Mouse (Mus musculus): ENCODE results near the gene Olfr370. TPM values are rescaled to one million over a fixed set of nuclear protein-coding genes. Genes with fewer than 3 reads are reported as not detected.

Gene Olfr370
- polyA plus RNA-seq, 1 experiment from 2014 or later, result not detected

DNA sequence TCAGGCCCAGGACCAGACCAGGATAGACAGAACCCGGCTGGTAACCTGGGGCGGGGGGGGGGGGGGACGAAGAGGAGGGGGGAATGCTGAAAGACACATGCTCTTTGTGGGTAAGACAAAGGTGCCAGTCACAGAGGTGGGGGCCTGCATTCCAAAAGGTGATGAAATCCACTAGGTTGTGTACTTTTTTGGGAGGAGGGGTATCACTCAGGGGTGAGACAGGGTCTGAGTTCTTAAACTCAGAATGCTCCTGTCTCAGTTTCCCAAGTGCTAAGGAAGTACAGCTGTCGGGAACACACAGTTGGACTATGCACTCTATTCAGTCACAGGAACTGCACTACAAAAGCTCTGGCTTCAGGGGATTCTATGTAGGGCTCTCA is 40.9 kb downstream of the Olfr370 start:
- Histone ChIP-seq H3K4me3 (replicated peaks) (no peak overlapping the region), H3K9me3 (replicated peaks) (no peaks in the 10 kb centered on the region), H3K9ac (no peak overlapping the region), H3K36me3 (peaks cover 40% of the 10 kb centered on the region), H3K4me1 (replicated peaks) (peaks cover 67% of the 10 kb centered on the region), H3K27ac (peak overlapping the region; percentile 29; the same call in 1 of the 2 replicates), H3K27me3 (no peaks in the 10 kb centered on the region), H3K4me2 (no peak overlapping the region)
- DNase-seq (no peak), ATAC-seq (ENCODE audit: low read depth) (no peak)
- 45% methylated on average over 3 of the region's 4 CpGs for WGBS (ENCODE audit: insufficient replicate concordance)

DNA sequence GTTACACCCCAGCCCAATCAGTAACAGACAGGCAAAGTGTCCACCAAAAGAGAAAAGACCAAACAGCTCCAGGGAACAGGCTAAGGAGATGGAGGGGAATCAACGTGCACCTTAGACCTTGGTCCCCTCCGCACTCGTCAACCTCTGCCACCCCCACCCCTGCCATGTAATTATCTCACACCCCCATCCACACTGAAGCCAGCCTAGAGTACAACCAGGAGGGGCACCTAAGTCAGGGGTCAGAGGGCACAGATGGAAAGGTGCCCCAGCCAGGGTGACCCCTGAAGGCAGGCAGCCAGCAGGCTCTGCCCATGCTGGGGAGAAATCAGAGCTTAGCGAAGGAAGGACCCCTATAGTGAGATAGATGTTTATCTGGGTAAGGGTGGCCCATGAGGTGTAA is 41.3 kb downstream of the Olfr370 start:
- DNase-seq (no peak), ATAC-seq (ENCODE audit: low read depth) (no peak)
- Histone ChIP-seq H3K4me1 (replicated peaks) (peaks cover 69% of the 10 kb centered on the region), H3K36me3 (peaks cover 36% of the 10 kb centered on the region), H3K4me2 (no peak overlapping the region), H3K9me3 (replicated peaks) (no peaks in the 10 kb centered on the region), H3K27ac (peak overlapping the region; percentile 29), H3K27me3 (no peaks in the 10 kb centered on the region), H3K4me3 (replicated peaks) (no peak overlapping the region), H3K9ac (no peak overlapping the region)
- WGBS (ENCODE audit: insufficient replicate concordance), result 72% methylated on average over 4 of the region's 4 CpGs

DNA sequence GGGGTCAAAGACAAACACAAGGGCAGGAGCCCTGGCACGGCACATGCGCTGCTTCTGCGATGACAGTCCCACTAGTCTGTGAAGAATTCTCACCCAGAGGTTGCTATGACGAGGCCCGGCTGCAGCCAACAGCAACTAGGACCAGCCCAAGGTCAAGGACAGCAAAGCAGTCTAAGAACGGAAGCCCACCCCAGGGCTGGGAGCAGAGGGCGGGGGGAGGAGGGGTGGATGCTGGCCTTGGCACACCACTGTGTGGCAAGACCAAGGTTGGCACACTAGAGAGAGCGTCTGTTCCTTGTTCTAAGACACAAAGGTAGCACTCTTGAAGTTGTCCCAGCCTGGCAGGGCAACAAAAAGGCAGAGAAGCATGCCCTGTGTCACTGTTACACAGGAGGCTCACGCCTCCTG is 41.8 kb downstream of the Olfr370 start:
- H3K9ac ChIP-seq, result no peak overlapping the region
- H3K9me3 ChIP-seq (replicated peaks), result no peaks in the 10 kb centered on the region
- no peak for DNase-seq
- 73% methylated on average over 9 of the region's 9 CpGs for WGBS (ENCODE audit: insufficient replicate concordance)
- no peak for ATAC-seq (ENCODE audit: low read depth)
- H3K4me3 ChIP-seq (replicated peaks), result no peak overlapping the region
- H3K36me3 ChIP-seq, result peaks cover 31% of the 10 kb centered on the region
- H3K27me3 ChIP-seq, result no peaks in the 10 kb centered on the region
- H3K4me1 ChIP-seq (replicated peaks), result peaks cover 74% of the 10 kb centered on the region
- no peak overlapping the region for H3K4me2 ChIP-seq
- peak overlapping the region; percentile 29 for H3K27ac ChIP-seq

DNA sequence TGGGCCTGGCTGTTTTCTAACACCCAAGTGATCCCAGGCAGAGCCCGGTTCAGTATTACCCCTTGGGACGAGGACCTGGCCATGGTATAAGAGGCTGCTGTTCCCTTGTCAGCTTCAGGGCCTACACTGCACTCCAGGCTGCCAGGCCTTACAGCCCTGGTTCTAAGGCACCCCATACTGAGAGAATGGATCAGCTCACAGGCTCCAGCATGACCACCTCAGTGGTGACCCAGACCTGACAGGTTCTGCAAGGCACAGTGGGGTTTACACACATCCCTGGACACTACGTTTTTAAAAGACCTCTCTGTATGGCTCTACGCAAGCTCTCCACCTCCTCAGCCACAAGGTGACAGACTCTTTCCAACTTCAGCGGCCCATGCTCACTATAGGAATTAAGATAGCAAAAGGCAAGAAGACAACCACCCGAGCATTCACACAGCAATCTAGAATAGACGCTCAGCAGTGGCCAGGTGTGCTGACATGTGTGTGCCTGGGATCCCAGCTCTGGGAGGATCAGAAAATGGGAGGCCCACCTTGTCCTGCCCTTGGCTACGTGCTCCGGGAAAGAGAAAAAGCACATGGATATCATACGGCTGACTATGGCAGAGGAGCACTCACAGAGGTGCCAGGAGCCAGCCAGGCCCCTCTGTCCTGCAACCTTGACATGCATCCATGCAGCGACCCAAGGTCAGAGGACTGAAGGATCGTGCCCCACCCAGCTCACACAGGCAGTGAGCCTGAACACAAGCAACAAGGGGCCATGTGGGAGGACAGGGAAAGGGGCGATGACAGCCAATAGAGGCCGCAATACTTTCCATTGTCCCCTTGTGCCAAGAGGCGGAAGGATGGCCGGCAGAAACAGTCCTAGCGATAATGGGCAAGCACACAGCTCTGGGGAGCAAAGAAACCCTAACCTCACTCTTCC is 42.8 kb downstream of the Olfr370 start:
- H3K4me1 ChIP-seq (replicated peaks), result peaks cover 67% of the 10 kb centered on the region
- no peak overlapping the region for H3K27ac ChIP-seq
- no peaks in the 10 kb centered on the region for H3K9me3 ChIP-seq (replicated peaks)
- peaks cover 22% of the 10 kb centered on the region for H3K36me3 ChIP-seq
- H3K4me3 ChIP-seq (replicated peaks), result no peak overlapping the region
- DNase-seq, result no peak
- 80% methylated on average over 17 of the region's 17 CpGs for WGBS (ENCODE audit: insufficient replicate concordance)
- no peak overlapping the region for H3K4me2 ChIP-seq
- no peak for ATAC-seq (ENCODE audit: low read depth)
- H3K9ac ChIP-seq, result no peak overlapping the region
- H3K27me3 ChIP-seq, result no peaks in the 10 kb centered on the region

DNA sequence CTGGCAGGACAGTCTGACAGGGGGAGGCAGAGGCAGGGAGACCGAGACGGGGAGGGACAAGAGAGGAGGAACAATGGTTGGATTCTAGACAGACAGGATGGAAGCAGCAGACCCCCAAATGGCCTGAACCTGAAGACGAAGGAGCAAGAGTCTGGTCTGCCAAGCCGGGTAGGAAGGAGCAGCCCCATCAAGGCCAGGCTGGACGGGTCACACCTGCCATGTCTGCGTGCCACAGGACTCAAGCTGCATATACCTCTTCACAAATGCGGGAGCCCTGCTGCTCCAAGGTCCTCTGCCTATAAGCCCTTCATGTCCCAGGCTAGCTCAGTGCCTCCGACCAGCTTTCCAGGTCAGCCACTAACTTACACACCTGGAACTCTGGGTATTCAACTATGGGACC is 44.1 kb downstream of the Olfr370 start:
- WGBS (ENCODE audit: insufficient replicate concordance), result 84% methylated on average over 8 of the region's 8 CpGs
- no peaks in the 10 kb centered on the region for H3K9me3 ChIP-seq (replicated peaks)
- H3K36me3 ChIP-seq, result peaks cover 20% of the 10 kb centered on the region
- H3K27ac ChIP-seq, result no peak overlapping the region
- ATAC-seq (ENCODE audit: low read depth), result no peak
- no peak overlapping the region for H3K9ac ChIP-seq
- H3K4me1 ChIP-seq (replicated peaks), result peaks cover 55% of the 10 kb centered on the region
- no peak for DNase-seq
- no peak overlapping the region for H3K4me3 ChIP-seq (replicated peaks)
- H3K27me3 ChIP-seq, result no peaks in the 10 kb centered on the region
- no peak overlapping the region for H3K4me2 ChIP-seq

DNA sequence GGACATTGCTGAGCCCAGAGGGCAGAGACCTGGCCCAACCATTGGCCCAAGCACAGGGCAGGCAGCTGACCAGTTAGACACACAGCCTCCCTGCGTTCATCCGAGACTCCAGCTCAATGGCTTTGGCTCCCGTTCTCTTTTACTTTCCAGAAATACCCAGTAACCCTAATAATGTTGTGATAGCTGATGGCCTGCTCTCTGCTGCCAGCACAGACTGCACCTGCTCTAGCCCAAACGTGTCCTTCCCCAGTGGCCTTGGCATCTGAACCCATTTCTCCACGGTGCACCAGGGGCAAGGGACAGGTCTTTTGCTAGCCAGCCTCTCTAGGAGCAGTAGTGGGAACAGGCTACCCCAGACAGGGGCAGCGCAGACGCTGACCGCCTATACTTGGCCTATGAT is 45.2 kb downstream of the Olfr370 start:
- 0 out of 2 replicates have a peak overlapping the region, but pooled peaks have one; percentile 8 for H3K27ac ChIP-seq
- WGBS (ENCODE audit: insufficient replicate concordance), result 75% methylated on average over 8 of the region's 8 CpGs
- no peak overlapping the region for H3K9ac ChIP-seq
- H3K36me3 ChIP-seq, result peaks cover 21% of the 10 kb centered on the region
- DNase-seq (no peak), ATAC-seq (ENCODE audit: low read depth) (no peak)
- H3K4me1 ChIP-seq (replicated peaks), result peaks cover 54% of the 10 kb centered on the region
- no peak overlapping the region for H3K4me2 ChIP-seq
- H3K4me3 ChIP-seq (replicated peaks), result no peak overlapping the region
- no peaks in the 10 kb centered on the region for H3K9me3 ChIP-seq (replicated peaks)
- H3K27me3 ChIP-seq, result no peaks in the 10 kb centered on the region

DNA sequence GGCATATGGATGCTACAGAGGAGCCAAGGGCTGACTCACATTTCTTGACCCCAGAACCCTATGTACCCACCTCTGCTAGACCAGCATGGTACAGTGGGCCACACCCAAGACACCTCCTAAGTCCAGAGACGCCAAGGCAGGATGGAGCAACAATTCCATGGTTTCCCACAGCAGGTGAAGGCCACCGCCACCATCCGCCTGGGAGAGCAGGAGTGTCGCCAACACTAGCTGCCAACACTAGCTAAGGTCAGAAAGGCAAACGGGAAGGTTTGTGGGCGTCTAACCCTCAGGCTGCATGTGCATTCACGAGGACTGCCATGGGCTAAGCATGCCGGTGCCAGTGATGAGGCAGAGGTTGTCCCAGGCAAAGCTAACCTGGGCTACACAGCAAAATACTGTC is 46.6 kb downstream of the Olfr370 start:
- peaks cover 29% of the 10 kb centered on the region for H3K36me3 ChIP-seq
- WGBS (ENCODE audit: insufficient replicate concordance), result 75% methylated on average over 8 of the region's 8 CpGs
- DNase-seq (no peak), ATAC-seq (ENCODE audit: low read depth) (no peak)
- no peak overlapping the region for H3K4me2 ChIP-seq
- no peaks in the 10 kb centered on the region for H3K27me3 ChIP-seq
- peaks cover 55% of the 10 kb centered on the region for H3K4me1 ChIP-seq (replicated peaks)
- no peak overlapping the region for H3K9ac ChIP-seq
- no peak overlapping the region for H3K27ac ChIP-seq
- no peaks in the 10 kb centered on the region for H3K9me3 ChIP-seq (replicated peaks)
- no peak overlapping the region for H3K4me3 ChIP-seq (replicated peaks)

DNA sequence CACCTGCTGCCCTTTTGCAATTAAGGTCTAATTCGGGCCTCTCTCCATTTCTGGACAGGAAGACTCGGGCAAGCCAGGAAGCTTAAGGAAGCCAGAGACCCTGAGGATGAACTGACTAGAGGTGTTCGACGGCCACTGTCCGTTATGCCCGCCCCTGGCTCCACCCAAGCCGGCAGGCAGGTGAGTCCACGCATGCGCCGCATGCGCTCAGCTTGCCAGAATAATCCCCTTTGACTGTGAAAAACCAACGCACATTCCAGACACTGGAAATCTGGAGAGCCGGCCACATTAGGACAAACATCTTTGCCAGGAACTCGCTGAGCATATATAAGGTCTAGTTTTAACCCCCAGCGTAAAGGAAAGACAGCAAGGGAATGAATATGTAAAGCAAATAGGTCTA is 47.7 kb downstream of the Olfr370 start:
- Histone ChIP-seq H3K9me3 (replicated peaks) (no peaks in the 10 kb centered on the region), H3K36me3 (peaks cover 37% of the 10 kb centered on the region), H3K4me3 (replicated peaks) (no peak overlapping the region), H3K9ac (no peak overlapping the region), H3K27me3 (no peaks in the 10 kb centered on the region), H3K4me1 (replicated peaks) (peaks cover 55% of the 10 kb centered on the region), H3K4me2 (no peak overlapping the region), H3K27ac (no peak overlapping the region)
- ATAC-seq (ENCODE audit: low read depth), result no peak
- 85% methylated on average over 15 of the region's 15 CpGs for WGBS (ENCODE audit: insufficient replicate concordance)
- no peak for DNase-seq

DNA sequence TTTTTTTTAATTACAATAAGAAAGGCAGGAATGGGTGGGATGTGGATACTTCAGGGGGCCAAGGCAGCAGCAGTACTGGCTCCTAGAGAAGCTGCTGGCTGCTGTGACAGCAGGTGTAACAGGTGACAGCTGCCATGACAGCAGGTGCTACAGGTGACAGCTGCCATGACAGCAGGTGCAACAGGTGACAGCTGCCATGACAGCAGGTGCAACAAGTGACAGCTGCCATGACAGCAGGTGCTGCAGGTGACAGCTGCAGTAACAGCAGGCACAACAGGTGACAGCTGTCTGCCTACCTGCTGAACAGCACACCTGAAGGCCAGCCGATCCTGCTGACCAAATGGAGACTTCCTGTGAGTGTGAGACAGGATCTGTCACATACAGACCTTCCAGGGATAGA is 49.2 kb downstream of the Olfr370 start:
- Histone ChIP-seq H3K4me3 (replicated peaks) (no peak overlapping the region), H3K36me3 (peaks cover 46% of the 10 kb centered on the region), H3K27ac (no peak overlapping the region), H3K4me2 (no peak overlapping the region), H3K9me3 (replicated peaks) (no peaks in the 10 kb centered on the region), H3K9ac (no peak overlapping the region), H3K27me3 (no peaks in the 10 kb centered on the region), H3K4me1 (replicated peaks) (peaks cover 53% of the 10 kb centered on the region)
- ATAC-seq (ENCODE audit: low read depth) (no peak), DNase-seq (no peak)
- WGBS (ENCODE audit: insufficient replicate concordance), result 73% methylated on average over 1 of the region's 1 CpGs

DNA sequence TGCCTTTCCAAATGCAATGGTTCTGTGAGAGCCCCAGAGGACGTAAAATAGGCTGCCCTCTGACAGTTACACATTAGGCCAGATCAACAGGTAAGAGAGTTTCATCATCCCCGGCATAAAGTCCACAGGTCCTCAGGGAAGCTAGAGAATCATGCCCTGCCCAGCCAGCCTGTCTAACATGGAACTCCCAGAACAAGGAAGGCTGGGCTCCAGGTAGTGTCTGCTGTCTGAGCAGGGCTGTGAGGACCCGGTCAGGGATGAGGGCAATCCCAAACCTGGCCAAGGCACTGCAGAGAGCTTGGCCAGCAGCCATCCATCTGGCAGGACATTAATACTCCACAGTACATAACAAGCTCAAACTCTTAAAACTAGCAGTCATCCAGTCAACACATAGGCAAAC is 49.8 kb downstream of the Olfr370 start:
- WGBS (ENCODE audit: insufficient replicate concordance), result 70% methylated on average over 3 of the region's 3 CpGs
- DNase-seq, result no peak

DNA sequence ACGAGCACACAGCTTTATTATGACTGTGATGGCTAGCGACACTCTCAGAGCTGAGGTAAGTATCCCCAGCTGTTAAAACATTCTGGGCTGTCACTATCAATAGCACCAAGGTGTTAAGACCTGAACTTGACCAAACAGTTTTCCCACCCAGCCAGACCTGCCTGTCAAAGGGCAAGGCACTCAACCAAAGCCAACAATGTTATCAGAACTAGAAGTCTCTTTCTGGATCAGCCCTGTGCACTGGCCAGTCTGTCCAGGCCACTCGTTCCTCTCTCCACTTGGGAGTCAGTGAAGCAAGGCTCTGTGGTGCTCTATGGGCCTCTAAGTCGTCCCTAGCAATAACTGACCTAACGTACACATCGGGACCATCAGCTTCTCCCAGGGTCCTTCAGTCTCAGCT is 52.1 kb downstream of the Olfr370 start:
- WGBS (ENCODE audit: insufficient replicate concordance), result 83% methylated on average over 6 of the region's 6 CpGs
- Histone ChIP-seq H3K4me2 (no peak overlapping the region), H3K4me1 (replicated peaks) (peaks cover 67% of the 10 kb centered on the region), H3K9me3 (replicated peaks) (no peaks in the 10 kb centered on the region), H3K27ac (no peak overlapping the region), H3K36me3 (peaks cover 64% of the 10 kb centered on the region), H3K4me3 (replicated peaks) (no peak overlapping the region), H3K9ac (no peak overlapping the region), H3K27me3 (no peaks in the 10 kb centered on the region)
- DNase-seq, result no peak
- no peak for ATAC-seq (ENCODE audit: low read depth)

More for the DNA sequence above, 49.8 kb downstream of the Olfr370 start:
- H3K9me3 ChIP-seq (replicated peaks), result no peaks in the 10 kb centered on the region
- H3K9ac ChIP-seq, result no peak overlapping the region
- ATAC-seq (ENCODE audit: low read depth), result peak; percentile 29; the same call in 1 of the 2 replicates
- H3K27me3 ChIP-seq, result no peaks in the 10 kb centered on the region
- H3K4me1 ChIP-seq (replicated peaks), result peaks cover 55% of the 10 kb centered on the region
- no peak overlapping the region for H3K4me3 ChIP-seq (replicated peaks)
- no peak overlapping the region; the same call in 1 of the 2 replicates for H3K27ac ChIP-seq
- H3K36me3 ChIP-seq, result peaks cover 51% of the 10 kb centered on the region
- H3K4me2 ChIP-seq, result no peak overlapping the region

DNA sequence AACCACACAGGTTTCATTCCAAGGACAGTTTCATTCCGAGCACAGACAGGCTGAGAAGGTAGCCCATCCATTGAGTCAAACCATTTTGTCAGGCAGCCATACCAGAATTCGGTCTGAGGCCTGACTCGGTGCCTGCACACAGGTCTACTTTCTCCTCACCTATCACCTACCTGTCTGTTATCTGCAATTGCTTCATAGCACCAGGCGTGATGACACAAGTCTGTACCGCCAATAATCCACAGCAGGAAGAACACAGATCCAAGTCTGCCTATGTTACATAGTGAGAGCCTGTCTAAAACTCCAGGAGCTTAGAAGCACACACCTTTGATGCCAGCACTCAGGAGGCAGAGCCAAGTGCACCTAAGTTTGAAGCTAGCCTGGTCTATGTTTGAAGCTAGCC is 53.3 kb downstream of the Olfr370 start:
- Histone ChIP-seq H3K27me3 (no peaks in the 10 kb centered on the region), H3K36me3 (peaks cover 59% of the 10 kb centered on the region), H3K9me3 (replicated peaks) (no peaks in the 10 kb centered on the region), H3K4me1 (replicated peaks) (peaks cover 76% of the 10 kb centered on the region), H3K9ac (no peak overlapping the region), H3K4me3 (replicated peaks) (no peak overlapping the region), H3K27ac (no peak overlapping the region), H3K4me2 (no peak overlapping the region)
- DNase-seq (no peak), ATAC-seq (ENCODE audit: low read depth) (no peak)
- WGBS (ENCODE audit: insufficient replicate concordance), result 77% methylated on average over 5 of the region's 5 CpGs

Data from liver, embryonic 13.5 days (tissue).